In the genomic region with DNA sequence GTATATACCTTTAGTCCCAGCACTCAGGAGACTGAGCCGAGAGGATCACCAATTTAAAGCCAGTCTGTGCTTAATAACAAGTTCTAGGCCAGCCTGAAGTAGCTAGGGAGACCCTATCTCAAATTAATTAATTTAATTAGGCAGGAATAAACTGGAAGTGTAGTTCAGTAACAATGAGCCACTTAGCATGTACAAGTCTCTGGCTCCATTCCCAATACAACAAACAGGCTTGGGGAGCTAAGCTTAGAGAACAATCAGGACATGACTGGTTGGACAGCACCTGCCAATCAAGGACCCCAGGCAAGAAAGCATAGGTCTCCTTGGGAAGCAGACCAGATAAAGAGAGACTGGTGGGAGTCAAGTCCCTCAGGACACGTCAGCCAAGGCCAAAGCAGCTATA, we compare ENCODE assay signal across 25 mouse cellular contexts. TPM values are rescaled to one million over a fixed set of nuclear protein-coding genes. Genes with fewer than 3 reads are reported as not detected.
"Had no signal": no experiment of that assay in that cellular context is flagged by ENCODE, and none has a peak within 500 bp of the region (broad histone marks: within the 10 kb centered on the region; RNA-seq: fewer than 3 reads in every experiment).

No protein-coding gene starts in this region.

- H3K27ac ChIP-seq: neural tube, embryonic 12.5 days; neural tube, embryonic 13.5 days; neural tube, embryonic 15.5 days; stomach, embryonic 15.5 days; stomach, postnatal 0 days had no signal

- H3K27me3 ChIP-seq: neural tube, embryonic 12.5 days; neural tube, embryonic 13.5 days; neural tube, embryonic 15.5 days; stomach, embryonic 15.5 days had no signal

- H3K36me3 ChIP-seq: neural tube, embryonic 12.5 days; neural tube, embryonic 13.5 days; neural tube, embryonic 15.5 days; stomach, embryonic 15.5 days had no signal

- H3K4me2 ChIP-seq: neural tube, embryonic 12.5 days; neural tube, embryonic 13.5 days; neural tube, embryonic 15.5 days; stomach, embryonic 15.5 days had no signal

- H3K4me3 ChIP-seq: neural tube, embryonic 12.5 days; neural tube, embryonic 13.5 days; neural tube, embryonic 15.5 days; stomach, embryonic 15.5 days had no signal

- H3K9me3 ChIP-seq: neural tube, embryonic 12.5 days; neural tube, embryonic 13.5 days; neural tube, embryonic 15.5 days; stomach, embryonic 15.5 days had no signal

- H3K4me1 ChIP-seq: neural tube, embryonic 12.5 days; neural tube, embryonic 15.5 days had no signal

- H3K9ac ChIP-seq: neural tube, embryonic 12.5 days; neural tube, embryonic 13.5 days; neural tube, embryonic 15.5 days; stomach, embryonic 15.5 days had no signal

- DNase-seq: right cerebral cortex, adult 18-20 months; right cerebral cortex, postnatal 14 days; right cerebral cortex, postnatal 25 days; right cerebral cortex, postnatal 4 days; spleen, adult 18-20 months; thymus, adult 18-20 months; thymus, adult 2 months; thymus, postnatal 14 days; thymus, postnatal 25 days; thymus, postnatal 36 days; thymus, postnatal 4 days had no signal

RNA-seq across cellular contexts. Expression of a gene that starts 6.9 kb away (rescaled TPM):
- total RNA-seq: neutrophil, adult 5-6 weeks had no signal
- polyA plus RNA-seq: neural tube, embryonic 12.5 days; neural tube, embryonic 13.5 days; neural tube, embryonic 14.5 days; neural tube, embryonic 15.5 days; small intestine, adult 2 months; spleen, adult 2 months; stomach, embryonic 14.5 days; stomach, embryonic 15.5 days; stomach, embryonic 16.5 days; stomach, postnatal 0 days; testis, adult 2 months; thymus, adult 2 months; thymus, postnatal 0 days; urinary bladder, adult 2 months had no signal

RNA-seq across cellular contexts. Expression of a gene that starts 12.2 kb away (rescaled TPM):
- total RNA-seq: neutrophil, adult 5-6 weeks had no signal
- polyA plus RNA-seq: thymus, postnatal 0 days had no signal
